Mouse (Mus musculus) CH12.LX (cell line): ENCODE measurements around the gene Prdm8. TPM values are rescaled to one million over a fixed set of nuclear protein-coding genes. Genes with fewer than 3 reads are reported as not detected.

Experiments
- DNase-seq: peaks from one replicate; pipeline ENCODE4 v3.0.0-alpha.2; 2013; ENCODE audit errors: extremely low read depth
- H3K27ac ChIP-seq: 2 replicates; pipeline ENCODE4 v1.5.1; 2012; ENCODE audit warnings: low read depth, mild to moderate bottlenecking, control low read depth, moderate library complexity; ENCODE audit not compliant: insufficient read depth
- H3K27me3 ChIP-seq: replicated peaks from 2 replicates; pipeline ENCODE3; 2012; ENCODE audit warnings: inconsistent platforms
- H3K36me3 ChIP-seq, 2 experiments: replicated peaks in 1 of 2; 2 replicates each; pipeline versions ENCODE3 to v1.6.1; 2012; ENCODE audit warnings: inconsistent platforms in 1 of 2, low read length in 1 of 2, mild to moderate bottlenecking in 1 of 2, mixed read lengths in 1 of 2, moderate library complexity in 1 of 2; ENCODE audit not compliant: control insufficient read depth in 1 of 2, insufficient read depth in 1 of 2
- H3K4me1 ChIP-seq, 2 experiments: 2 replicates each; pipeline ENCODE4 v1.6.1; 2012; ENCODE audit warnings: inconsistent platforms in 1 of 2, moderate library complexity in 1 of 2; ENCODE audit not compliant: insufficient read depth in 2 of 2, control insufficient read depth in 1 of 2
- H3K4me2 ChIP-seq: 2 replicates; pipeline ENCODE4 v1.6.1; 2012; ENCODE audit warnings: low read depth, mild to moderate bottlenecking, control low read depth; ENCODE audit not compliant: poor library complexity, insufficient read depth, severe bottlenecking
- H3K4me3 ChIP-seq, 3 experiments: fragments of 150-350 bp in 1 of 3; sonication (generic) in 1 of 3; replicated peaks in 1 of 3; 2 replicates each; pipeline versions ENCODE3 to v1.5.1; 2011 to 2012; ENCODE audit warnings: low read depth in 2 of 3, low read length in 2 of 3, mild to moderate bottlenecking in 2 of 3, moderate library complexity in 2 of 3, control low read depth in 1 of 3, improper control_type of control experiment in 1 of 3, inconsistent platforms in 1 of 3, mixed read lengths in 1 of 3; ENCODE audit not compliant: poor library complexity in 1 of 3
- H3K79me2 ChIP-seq: replicated peaks from 2 replicates; pipeline ENCODE4 v1.6.1; 2012; ENCODE audit warnings: mild to moderate bottlenecking, moderate library complexity; ENCODE audit not compliant: control insufficient read depth, poor library complexity, insufficient read depth, severe bottlenecking; ENCODE audit errors: extremely low read depth
- H3K9ac ChIP-seq: 2 replicates; pipeline ENCODE4 v1.6.1; 2012; ENCODE audit warnings: low read depth, mild to moderate bottlenecking, control low read depth, moderate library complexity; ENCODE audit not compliant: insufficient read depth
- H3K9me3 ChIP-seq: replicated peaks from 2 replicates; pipeline ENCODE3; 2012; ENCODE audit warnings: low read length, inconsistent platforms, mixed read lengths
- BHLHE40 ChIP-seq: IDR thresholded peaks from 2 replicates; pipeline ENCODE4 v1.6.1; 2011; ENCODE audit warnings: mild to moderate bottlenecking, low read depth, low read length, improper control_type of control experiment
- CHD1 ChIP-seq: IDR thresholded peaks from 2 replicates; pipeline ENCODE4 v1.6.1; 2012; ENCODE audit warnings: low read depth, low read length, improper control_type of control experiment, inconsistent platforms
- EP300 ChIP-seq: IDR thresholded peaks from 2 replicates; pipeline ENCODE4 v1.6.1; 2011; ENCODE audit warnings: low read length, improper control_type of control experiment
- ETS1 ChIP-seq: conservative IDR thresholded peaks from 2 replicates; pipeline ENCODE4 v1.6.1; 2012; ENCODE audit warnings: low read depth, mild to moderate bottlenecking, inconsistent platforms, low read length, improper control_type of control experiment, moderate library complexity
- GABPA ChIP-seq: IDR thresholded peaks from 2 replicates; pipeline ENCODE4 v1.6.1; 2012; ENCODE audit warnings: low read depth, low read length, improper control_type of control experiment, inconsistent platforms; ENCODE audit not compliant: insufficient replicate concordance
- HCFC1 ChIP-seq: IDR thresholded peaks from 2 replicates; pipeline ENCODE4 v1.6.1; 2012; ENCODE audit warnings: low read depth, mild to moderate bottlenecking, inconsistent platforms, low read length, improper control_type of control experiment
- IRF4 ChIP-seq: IDR thresholded peaks from 2 replicates; pipeline ENCODE4 v1.6.1; 2014; ENCODE audit warnings: low read depth, mild to moderate bottlenecking, inconsistent platforms, low read length, improper control_type of control experiment
- JUN ChIP-seq: IDR thresholded peaks from 2 replicates; pipeline ENCODE4 v1.6.1; 2011; ENCODE audit warnings: low read depth, mild to moderate bottlenecking, low read length, improper control_type of control experiment, moderate library complexity; ENCODE audit not compliant: insufficient read depth
- JUND ChIP-seq: conservative IDR thresholded peaks from 2 replicates; pipeline ENCODE4 v1.6.1; 2011; ENCODE audit warnings: low read depth, low read length, improper control_type of control experiment
- MAFK ChIP-seq: IDR thresholded peaks from 2 replicates; pipeline ENCODE4 v1.6.1; 2011; ENCODE audit warnings: low read length, improper control_type of control experiment; ENCODE audit not compliant: insufficient replicate concordance
- MAX ChIP-seq: IDR thresholded peaks from 2 replicates; pipeline ENCODE4 v1.6.1; 2011; ENCODE audit warnings: low read length, improper control_type of control experiment
- MEF2A ChIP-seq: IDR thresholded peaks from 2 replicates; pipeline ENCODE4 v1.6.1; 2014; ENCODE audit warnings: low read depth, mild to moderate bottlenecking, inconsistent platforms, low read length, improper control_type of control experiment, borderline replicate concordance
- MXI1 ChIP-seq: IDR thresholded peaks from 2 replicates; pipeline ENCODE4 v1.6.1; 2011; ENCODE audit warnings: mild to moderate bottlenecking, low read depth, low read length, improper control_type of control experiment
- MYC ChIP-seq: IDR thresholded peaks from 2 replicates; pipeline ENCODE4 v1.6.1; 2011; ENCODE audit warnings: low read depth, mild to moderate bottlenecking, improper control_type of control experiment, low read length
- POLR2A ChIP-seq: IDR thresholded peaks from 2 replicates; pipeline ENCODE4 v1.6.1; 2011; ENCODE audit warnings: low read depth, mild to moderate bottlenecking, improper control_type of control experiment, low read length
- SMC3 ChIP-seq: IDR thresholded peaks from 2 replicates; pipeline ENCODE4 v1.6.1; 2011; ENCODE audit warnings: low read depth, low read length, improper control_type of control experiment
- TBP ChIP-seq: conservative IDR thresholded peaks from 2 replicates; pipeline ENCODE4 v1.6.1; 2011; ENCODE audit warnings: low read depth, low read length, improper control_type of control experiment
- TCF12 ChIP-seq: IDR thresholded peaks from 2 replicates; pipeline ENCODE4 v1.6.1; 2014; ENCODE audit warnings: low read depth, mild to moderate bottlenecking, inconsistent platforms, low read length, improper control_type of control experiment
- USF1 ChIP-seq: IDR thresholded peaks from 2 replicates; pipeline ENCODE4 v1.6.1; 2014; ENCODE audit warnings: low read depth, mild to moderate bottlenecking, inconsistent platforms, low read length, improper control_type of control experiment
- USF2 ChIP-seq: conservative IDR thresholded peaks from 2 replicates; pipeline ENCODE4 v1.6.1; 2011; ENCODE audit warnings: low read depth, low read length, improper control_type of control experiment
- ZKSCAN1 ChIP-seq: IDR thresholded peaks from 2 replicates; pipeline ENCODE4 v1.6.1; 2012; ENCODE audit warnings: low read depth, inconsistent platforms, low read length, improper control_type of control experiment, borderline replicate concordance
- ZMIZ1 ChIP-seq: IDR thresholded peaks from 2 replicates; pipeline ENCODE4 v1.6.1; 2012; ENCODE audit warnings: low read depth, mild to moderate bottlenecking, inconsistent platforms, low read length, improper control_type of control experiment
- dilution Hi-C: fragments of 300-500 bp; cut with MboI; formaldehyde crosslinking; loops from 2 replicates; pipeline ENCODE4 v1.14.3; 2020; ENCODE audit warnings: low sequenced_read_pairs; ENCODE audit not compliant: extremely low pct_unique_long_range_greater_than_20kb, extremely low pct_ligation_motif_present
- in situ Hi-C: fragments of 300-500 bp; cut with MboI; formaldehyde crosslinking; loops from 3 replicates; pipeline ENCODE4 v1.14.3; 2019; ENCODE audit warnings: low sequenced_read_pairs, low pct_ligation_motif_present, low pct_unique_long_range_greater_than_20kb, mixed read lengths
- polyA plus RNA-seq: library from polyadenylated mRNA; unstranded; fragments of >175 nt; gene quantifications from 2 replicates; pipeline ENCODE4 v1.2.1, GENCODE M21; 2012; ENCODE audit warnings: low read depth; ENCODE audit not compliant: insufficient read length
- total RNA-seq, 2 experiments: library from RNA; depleted of rRNA; stranded (reverse); fragments of 300-350 nt in 1 of 2; fragments of >200 nt in 1 of 2; gene quantifications; 2 replicates each; pipeline ENCODE4 v1.2.3; 2012 to 2014

Gene Prdm8
- total and polyA plus RNA-seq, 3 experiments = 0.04 to 0.08 (median 0.06) TPM

DNA sequence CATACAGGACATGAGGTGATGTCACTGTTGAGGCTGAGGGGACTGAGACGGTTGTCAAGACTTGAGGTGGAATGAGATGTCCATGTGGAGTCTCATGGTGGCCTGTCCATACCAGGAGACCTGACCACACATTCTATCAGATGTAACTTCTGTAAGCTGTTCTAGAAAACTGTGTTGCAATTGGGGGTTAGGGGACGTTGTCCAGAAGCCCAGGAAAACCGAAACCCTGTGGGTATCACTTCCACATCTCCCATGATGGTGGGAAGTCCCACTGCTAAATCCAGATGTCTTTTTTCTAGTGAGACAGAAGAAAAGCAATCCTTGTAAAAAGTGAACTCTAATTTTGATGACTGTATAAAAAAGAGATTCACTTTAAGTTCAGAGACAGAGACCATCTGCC lies 39.9 kb upstream of the Prdm8 start:
- Histone ChIP-seq H3K27me3 (no peaks in the 10 kb centered on the region), H3K4me3 (no peak overlapping the region), H3K4me1 (peaks cover 5 to 20% of the 10 kb centered on the region in 2 experiments), H3K9me3 (no peaks in the 10 kb centered on the region), H3K9ac (no peak overlapping the region), H3K4me2 (no peak overlapping the region), H3K36me3 (no peaks in the 10 kb centered on the region), H3K27ac (no peak overlapping the region), H3K79me2 (no peaks in the 10 kb centered on the region)
- in situ Hi-C loops = no loop called here
- TF ChIP-seq TCF12 = no peak
- peak; percentile 64 for TF ChIP-seq EP300
- 0 out of 2 replicates have a peak, but pooled peaks have one; percentile 34 for TF ChIP-seq MYC
- TF ChIP-seq IRF4 = peak; percentile 65
- peak; percentile 53; the same call in 1 of the 2 replicates for TF ChIP-seq MAX
- no peak for TF ChIP-seq MXI1
- 0 out of 2 replicates have a peak, but pooled peaks have one; percentile 21 for TF ChIP-seq MAFK
- TF ChIP-seq POLR2A = no peak
- TF ChIP-seq JUND = no peak; the same call in 1 of the 2 replicates
- no peak for DNase-seq
- dilution Hi-C loops = no loop called here

DNA sequence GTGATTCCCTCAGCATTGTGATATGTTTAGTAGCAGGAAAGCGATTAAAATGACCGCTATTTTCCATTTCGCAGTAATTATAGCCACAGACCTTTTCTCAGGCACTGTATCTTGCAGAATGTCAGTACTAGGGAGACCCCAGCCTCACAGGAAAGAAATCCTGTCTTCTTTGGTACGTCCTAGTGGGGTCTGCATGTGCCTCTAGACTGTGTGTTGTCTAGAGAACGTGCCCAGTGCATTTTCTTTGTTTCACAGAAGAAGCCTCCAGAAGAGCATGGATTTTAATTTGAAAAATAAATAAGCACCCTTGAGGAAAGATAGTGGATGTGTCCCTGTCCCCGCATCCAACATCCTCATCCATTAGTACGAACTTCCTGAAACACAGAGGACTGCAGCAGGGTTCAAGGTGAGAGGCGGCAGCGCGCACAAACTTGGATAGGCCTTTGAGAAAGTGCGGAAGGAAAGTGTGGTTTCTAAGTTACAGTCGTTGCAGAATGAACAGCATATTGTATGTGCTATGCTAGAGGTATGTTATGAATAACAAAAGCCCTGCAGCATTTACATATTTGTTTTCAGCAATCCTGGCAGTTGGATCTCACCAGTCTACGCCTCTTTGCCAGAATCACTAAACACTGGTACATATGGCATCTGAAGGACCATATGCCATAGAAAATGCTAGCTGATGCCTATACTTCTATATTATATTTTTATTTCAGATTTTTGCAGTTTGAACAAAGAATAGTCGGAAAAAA lies 28.3 kb upstream of the Prdm8 start:
- Histone ChIP-seq H3K4me3 (peak overlapping the region in 2 of 3 experiments; percentile 20 to 51), H3K79me2 (no peaks in the 10 kb centered on the region), H3K9ac (no peak overlapping the region), H3K4me1 (peaks cover 5 to 12% of the 10 kb centered on the region in 2 experiments; a peak in 3 of 4 replicates), H3K9me3 (no peaks in the 10 kb centered on the region), H3K4me2 (peak overlapping the region; percentile 95), H3K27me3 (no peaks in the 10 kb centered on the region), H3K27ac (no peak overlapping the region), H3K36me3 (no peaks in the 10 kb centered on the region)
- dilution Hi-C loops = no loop called here
- TF ChIP-seq MEF2A (no peak), POLR2A (no peak), JUN (no peak), HCFC1 (no peak), EP300 (no peak), TBP (no peak), ETS1 (no peak), GABPA (no peak), TCF12 (no peak), CHD1 (no peak), ZKSCAN1 (no peak), USF2 (no peak), MXI1 (no peak), USF1 (no peak), MYC (no peak), MAX (no peak), BHLHE40 (no peak), SMC3 (no peak), ZMIZ1 (no peak)
- no peak for DNase-seq
- in situ Hi-C loops = no loop called here
